Mouse (Mus musculus): ENCODE measurements around the gene Trio. TPM values are rescaled to one million over a fixed set of nuclear protein-coding genes. Genes with fewer than 3 reads are reported as not detected.

Gene Trio
- polyA plus RNA-seq, 1 experiment: 12.0 TPM

GRCm38 (mm10) chr15:28047711-28048110, 22.1 kb upstream of the Trio start:
- 59% methylated on average over 3 of the region's 3 CpGs for WGBS
- DNase-seq (ENCODE audit: low read depth, low spot score): no peak

- no peak for DNase-seq (ENCODE audit: low read depth, low spot score)
- WGBS: 28% methylated on average over 9 of the region's 9 CpGs
Observed at GRCm38 (mm10) chr15:28041158-28041865, 15.7 kb upstream of the Trio start.

GRCm38 (mm10) chr15:28037651-28038050, 12.0 kb upstream of the Trio start:
- no peak for DNase-seq (ENCODE audit: low read depth, low spot score)
- WGBS: 92% methylated on average over 6 of the region's 6 CpGs

DNA sequence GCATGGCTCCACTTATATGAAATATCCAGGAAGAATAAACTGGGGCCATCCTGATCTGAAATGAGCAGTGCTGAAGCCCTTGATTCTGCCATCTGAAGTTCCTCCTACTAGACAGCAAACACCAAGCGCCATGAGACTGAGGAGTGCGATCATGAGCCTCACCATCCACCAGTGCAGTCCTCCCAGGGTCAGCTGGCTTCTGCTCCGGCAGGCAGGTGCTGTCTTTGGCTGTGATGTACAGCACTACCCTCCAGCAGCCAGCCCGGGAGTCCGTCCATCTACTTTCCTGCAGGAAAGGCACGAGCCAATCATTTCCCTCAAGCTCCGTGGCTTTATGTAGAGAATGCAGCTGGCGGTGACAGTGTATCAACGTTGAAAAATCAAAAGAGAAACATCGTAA, 10.0 kb upstream of the Trio start:
- no peak for DNase-seq (ENCODE audit: low read depth, low spot score)
- WGBS: 47% methylated on average over 10 of the region's 10 CpGs

DNA sequence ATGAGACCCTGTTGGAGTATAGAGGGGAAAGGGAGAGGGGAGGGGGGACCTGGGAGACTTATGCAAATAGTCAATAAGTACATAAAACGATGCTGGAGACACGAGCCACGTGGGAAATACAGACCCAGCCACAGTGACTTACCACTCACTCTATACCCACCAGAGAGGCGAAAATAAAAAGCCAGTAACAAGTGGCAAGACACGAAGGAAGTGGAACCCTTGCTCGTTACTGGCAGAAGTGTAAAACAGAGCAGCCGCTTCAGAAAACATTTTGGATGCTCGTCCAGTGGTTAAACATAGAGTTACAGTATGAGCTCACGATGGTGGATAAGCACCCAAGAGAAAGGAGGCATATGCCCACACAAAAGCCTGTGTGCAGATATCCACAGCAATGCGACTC, 9.0 kb upstream of the Trio start:
- WGBS: 72% methylated on average over 10 of the region's 10 CpGs
- DNase-seq (ENCODE audit: low read depth, low spot score): no peak

DNA sequence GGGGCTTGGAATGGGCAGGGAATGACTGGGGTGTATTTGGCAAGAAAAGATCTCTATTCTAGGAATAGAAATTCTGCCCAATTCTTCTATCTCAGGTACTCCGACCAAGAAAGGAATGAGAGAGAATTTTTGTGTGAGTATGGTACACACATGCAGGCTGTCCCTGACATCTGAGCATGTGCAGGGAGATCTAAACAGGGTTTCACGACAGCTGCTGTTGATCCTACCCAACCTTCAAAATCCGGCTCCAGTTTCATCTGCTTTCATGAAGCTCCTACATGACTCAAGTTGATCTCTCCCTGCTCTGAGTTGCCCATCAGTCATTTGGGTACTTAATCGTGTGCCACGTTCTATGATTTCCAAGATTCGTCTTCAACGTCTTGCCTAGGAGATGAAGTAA, 3.7 kb upstream of the Trio start:
- DNase-seq (ENCODE audit: low read depth, low spot score): no peak
- WGBS: 85% methylated on average over 7 of the region's 7 CpGs

- WGBS: 96% methylated on average over 6 of the region's 6 CpGs
- no peak for DNase-seq (ENCODE audit: low read depth, low spot score)
Observed at GRCm38 (mm10) chr15:28028542-28028941, 2.9 kb upstream of the Trio start.

GRCm38 (mm10) chr15:28026167-28026481, 476 bp upstream of the Trio start:
- WGBS: 1% methylated on average over 18 of the region's 18 CpGs

GRCm38 (mm10) chr15:28024965-28025338, 696 bp downstream of the Trio start:
- under 1% methylated on average over 53 of the region's 54 CpGs for WGBS
- DNase-seq (ENCODE audit: low read depth, low spot score): no peak

More at GRCm38 (mm10) chr15:28026167-28026481, 476 bp upstream of the Trio start:
- DNase-seq (ENCODE audit: low read depth, low spot score): no peak

GRCm38 (mm10) chr15:28024031-28024964, 1.4 kb downstream of the Trio start:
- no peak for DNase-seq (ENCODE audit: low read depth, low spot score)
- WGBS: under 1% methylated on average over 81 of the region's 81 CpGs

GRCm38 (mm10) chr15:28021591-28022209, 3.9 kb downstream of the Trio start:
- 35% methylated on average over 15 of the region's 15 CpGs for WGBS
- no peak for DNase-seq (ENCODE audit: low read depth, low spot score)

DNA sequence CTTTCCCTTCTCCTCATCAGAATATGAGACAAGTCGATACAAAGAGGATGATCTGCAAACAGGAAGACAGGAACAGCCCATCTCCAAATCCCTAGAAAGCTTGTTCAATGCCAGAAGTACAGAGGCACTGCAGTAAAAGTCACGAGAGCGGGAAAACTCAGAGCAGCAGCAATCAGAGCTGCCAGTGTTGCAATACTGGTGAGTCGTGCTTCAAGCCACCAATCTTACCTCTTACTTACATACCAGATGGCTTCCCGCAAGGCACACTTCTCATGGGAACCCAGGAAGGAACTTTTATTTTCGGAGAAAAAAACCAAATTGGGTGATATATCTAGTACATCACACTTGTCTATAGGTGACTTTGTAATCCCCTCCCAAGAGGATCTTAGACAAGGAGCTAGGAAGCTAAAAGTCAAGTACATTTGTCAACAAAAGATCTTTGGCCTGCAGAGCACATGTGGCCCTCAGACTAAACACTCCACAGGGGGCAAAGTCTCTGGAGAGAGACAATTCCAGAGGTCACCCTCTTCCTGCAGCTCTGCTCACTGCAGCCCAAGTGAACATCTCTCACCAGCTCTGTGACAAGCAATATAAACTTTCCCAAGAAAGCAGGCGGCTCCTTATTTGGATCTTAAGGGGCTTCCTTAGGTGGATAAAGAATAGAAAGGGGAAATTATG, 6.1 kb downstream of the Trio start:
- 50% methylated on average over 7 of the region's 7 CpGs for WGBS
- no peak for DNase-seq (ENCODE audit: low read depth, low spot score)

DNA sequence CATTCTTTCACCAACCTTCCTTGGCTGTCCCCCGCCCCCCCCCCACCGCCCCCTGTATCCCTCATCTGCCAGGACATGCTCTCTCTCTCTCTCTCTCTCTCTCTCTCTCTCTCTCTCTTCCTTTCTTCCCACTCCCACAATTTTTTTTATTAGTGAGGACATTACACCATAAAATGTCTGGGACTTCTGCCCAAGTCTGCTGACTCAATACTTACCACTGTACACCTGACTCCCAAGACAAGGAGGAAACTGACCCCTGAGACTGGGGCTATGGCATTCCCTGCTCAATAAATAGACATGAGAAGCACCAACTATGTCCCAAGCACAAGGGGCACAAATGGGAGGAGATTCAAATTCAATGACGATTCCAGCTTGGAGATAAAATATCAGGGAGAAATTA, 18.1 kb downstream of the Trio start:
- DNase-seq (ENCODE audit: low read depth, low spot score): no peak
- WGBS: 48% methylated on average over 3 of the region's 3 CpGs

GRCm38 (mm10) chr15:28004192-28004767, 21.4 kb downstream of the Trio start:
- WGBS: 29% methylated on average over 5 of the region's 5 CpGs
- peak; percentile 87 for DNase-seq (ENCODE audit: low read depth, low spot score)

GRCm38 (mm10) chr15:28002515-28002914, 23.1 kb downstream of the Trio start:
- DNase-seq (ENCODE audit: low read depth, low spot score): no peak
- 90% methylated on average over 3 of the region's 3 CpGs for WGBS

GRCm38 (mm10) chr15:28001299-28001698, 24.3 kb downstream of the Trio start:
- 17% methylated on average over 4 of the region's 4 CpGs for WGBS
- no peak for DNase-seq (ENCODE audit: low read depth, low spot score)

GRCm38 (mm10) chr15:27998621-27999359, 26.9 kb downstream of the Trio start:
- DNase-seq (ENCODE audit: low read depth, low spot score): no peak
- WGBS: 55% methylated on average over 8 of the region's 8 CpGs

DNA sequence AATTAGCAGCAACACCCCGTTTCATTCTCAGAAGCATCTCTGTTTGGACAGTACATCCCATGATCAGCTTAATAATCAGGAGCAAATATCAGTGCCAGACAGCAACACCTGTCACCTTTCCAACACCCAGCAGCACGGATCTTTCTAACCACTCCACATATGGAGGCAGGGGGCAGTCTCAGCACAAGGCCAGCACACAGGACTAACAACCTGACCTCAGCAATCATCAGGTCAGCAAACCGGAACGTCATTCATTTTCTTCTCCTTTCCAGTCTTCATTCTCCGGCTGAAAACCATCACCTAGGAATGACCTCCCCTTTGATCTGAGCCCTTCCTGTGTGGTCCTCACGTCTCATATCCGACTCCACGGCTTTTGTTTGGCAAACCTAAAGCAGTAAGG, 27.7 kb downstream of the Trio start:
- 72% methylated on average over 8 of the region's 8 CpGs for WGBS
- DNase-seq (ENCODE audit: low read depth, low spot score): no peak

- WGBS: 78% methylated on average over 9 of the region's 9 CpGs
Observed at GRCm38 (mm10) chr15:27997391-27997841, 28.2 kb downstream of the Trio start.

More at GRCm38 (mm10) chr15:27997391-27997841, 28.2 kb downstream of the Trio start:
- no peak for DNase-seq (ENCODE audit: low read depth, low spot score)

Data from large intestine, adult 2 months (tissue).